Mouse (Mus musculus): Measurements from ENCODE around the gene Cdc42se1.

DNA sequence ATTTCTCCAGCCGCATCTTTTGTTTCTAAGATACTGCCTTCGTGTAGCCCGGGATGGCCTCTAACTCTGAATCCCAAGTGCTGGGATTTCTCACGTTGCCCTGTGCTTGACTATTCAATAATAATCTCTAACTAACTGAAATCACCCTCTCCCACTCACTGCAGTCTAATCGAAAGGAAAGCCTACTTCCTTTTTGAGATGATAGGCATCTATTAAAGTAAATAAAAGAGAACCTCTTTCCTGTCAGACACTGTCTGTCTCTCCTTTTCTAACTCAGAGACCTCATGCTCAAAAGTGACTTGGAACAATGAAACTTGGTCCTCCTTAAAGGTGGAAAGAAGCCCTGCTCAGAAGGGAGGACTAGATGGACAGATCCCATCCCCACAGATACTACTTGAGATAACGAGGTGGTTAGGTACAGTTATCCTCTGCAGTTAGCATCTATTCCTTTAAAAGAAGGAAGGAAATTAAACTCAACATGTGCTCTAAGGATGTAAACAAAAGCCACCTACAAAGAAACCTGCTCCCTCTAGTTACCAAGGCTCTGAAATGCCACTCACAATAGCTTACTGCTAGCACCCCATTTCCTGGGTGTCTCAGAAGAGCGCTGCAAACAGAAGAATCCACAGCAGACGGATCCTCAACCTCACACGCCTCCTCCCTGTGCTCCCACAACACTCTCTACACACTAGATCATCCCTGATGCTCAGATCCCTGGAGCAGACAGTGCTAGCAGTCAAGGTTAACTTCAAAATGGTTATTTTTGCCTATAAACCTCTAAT, 43.5 kb upstream of the Cdc42se1 start:
- TF ChIP-seq ETS1 (IDR thresholded peaks at IDR 0.05; ENCODE audit: low read depth, low read length) (no peak), ZKSCAN1 (IDR thresholded peaks at IDR 0.05; ENCODE audit: low read depth, low read length) (no peak), ELF1 (IDR thresholded peaks at IDR 0.05; ENCODE audit: low read depth, low read length) (no peak), CTCF (IDR thresholded peaks at IDR 0.05 in 2 of 3, conservative IDR thresholded peaks at IDR 0.05 in 1 of 3; ENCODE audit: control insufficient read depth in 1 of 3, insufficient read depth in 1 of 3, low read depth in 2 of 3, low read length in 3 of 3, poor library complexity in 1 of 3, severe bottlenecking in 1 of 3) (no peak), TAL1 (IDR thresholded peaks at IDR 0.05; ENCODE audit: low read length) (no peak), POLR2AphosphoS5 (IDR thresholded peaks at IDR 0.05; ENCODE audit: borderline replicate concordance, low read depth, low read length) (no peak), MAFK (IDR thresholded peaks at IDR 0.05; ENCODE audit: borderline replicate concordance, low read depth, low read length) (no peak), MXI1 (IDR thresholded peaks at IDR 0.05; ENCODE audit: low read depth, low read length) (no peak), POLR2A (IDR thresholded peaks at IDR 0.05; ENCODE audit: control insufficient read depth in 1 of 2, insufficient read depth in 1 of 2, low read depth in 1 of 2, low read length in 2 of 2, poor library complexity in 1 of 2) (no peak)
